Mouse (Mus musculus) right cerebral cortex, postnatal 25 days (tissue): Measurements from ENCODE around the gene Il10rb.

Experiments
- DNase-seq: peaks from one replicate; pipeline ENCODE4 v3.0.0; 2022

The Il10rb gene

DNA sequence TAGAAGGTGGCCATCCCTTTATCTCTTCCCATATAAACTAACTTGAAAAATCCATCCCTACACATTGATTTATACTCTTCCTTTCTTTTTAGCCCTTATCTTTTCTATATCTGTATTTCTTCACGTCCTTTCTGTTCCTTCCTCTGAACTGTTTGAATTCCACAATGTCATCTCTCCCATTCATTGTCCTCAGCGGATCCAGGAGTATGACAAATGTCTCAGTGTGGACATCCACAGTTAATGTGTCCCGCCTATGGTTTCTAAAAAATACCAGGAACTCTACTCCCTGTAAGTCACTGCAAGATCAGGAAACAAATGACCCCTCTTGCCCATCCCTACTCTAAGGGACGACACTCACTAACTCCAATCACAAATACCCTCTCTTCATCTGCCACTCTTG is 21.7 kb upstream of the Il10rb start:
- no peak for DNase-seq

DNA sequence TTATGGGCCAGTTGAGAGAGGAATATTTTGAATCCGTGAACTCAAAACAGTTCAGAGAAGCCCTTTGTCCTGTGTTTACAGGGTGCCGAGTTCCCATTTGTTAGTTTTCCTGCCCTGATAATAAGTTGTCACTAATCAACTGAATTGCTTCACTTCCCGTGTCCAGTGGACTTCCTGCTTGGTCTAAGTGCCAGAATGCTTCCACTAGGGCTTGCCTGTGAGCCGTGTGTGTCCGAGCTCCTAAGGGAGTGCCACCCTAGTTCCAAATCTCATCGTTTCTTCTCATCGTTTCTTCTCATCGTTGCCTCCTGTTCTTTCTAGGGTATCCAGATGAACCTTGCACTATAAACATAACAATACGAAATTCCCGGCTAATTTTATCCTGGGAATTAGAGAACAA is 20.3 kb upstream of the Il10rb start:
- no peak for DNase-seq

DNA sequence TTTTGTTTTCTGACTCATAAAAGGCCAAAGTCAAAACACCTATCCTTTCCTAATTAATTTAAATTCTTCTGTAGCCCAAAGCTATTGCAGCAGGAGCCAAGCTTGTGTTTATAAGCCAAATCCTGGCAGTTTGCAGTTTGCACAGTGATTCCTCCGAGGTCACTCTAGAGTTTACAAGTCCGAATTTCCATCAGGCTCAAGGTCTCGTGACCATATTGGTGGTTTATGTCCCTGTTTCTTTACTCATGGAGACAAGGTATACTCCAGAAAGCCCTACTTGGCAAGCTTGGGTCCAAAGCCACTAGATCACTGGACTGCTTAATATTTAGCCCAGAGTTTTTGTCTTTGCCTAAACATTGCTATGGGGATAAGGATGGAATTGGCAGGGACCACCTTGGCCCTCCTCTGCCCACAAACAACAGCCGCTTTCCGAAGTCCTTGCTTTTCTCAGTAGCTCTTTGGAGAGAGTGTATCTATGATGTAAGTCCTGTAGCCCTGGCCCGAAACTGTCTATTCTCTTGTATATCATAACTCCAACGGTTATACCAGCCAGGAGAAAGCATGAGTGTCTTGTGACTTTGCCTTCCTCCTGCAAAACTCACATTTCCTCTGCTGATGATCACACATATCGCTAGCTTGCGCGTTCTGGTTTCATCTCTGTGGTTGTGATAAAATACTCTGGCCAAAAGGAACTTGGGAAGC is 19.4 kb upstream of the Il10rb start:
- no peak for DNase-seq

DNA sequence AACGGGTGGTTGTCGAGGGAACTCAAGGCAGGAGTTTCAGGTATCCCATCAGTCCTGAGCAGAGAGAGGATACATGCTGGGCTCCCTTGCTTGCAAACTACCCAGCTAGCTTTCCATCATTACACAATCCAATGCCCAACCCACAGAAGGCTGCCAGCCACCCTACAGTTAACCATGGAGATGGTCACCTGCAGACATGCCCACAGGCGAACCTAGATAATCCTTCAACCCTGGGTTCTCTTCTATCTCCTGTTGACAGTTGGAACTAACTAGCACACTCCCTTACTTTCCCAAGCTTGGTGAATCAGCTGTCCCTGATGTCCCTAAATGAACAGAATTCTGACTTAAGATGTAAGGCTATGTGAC is 18.9 kb upstream of the Il10rb start:
- DNase-seq: no peak

DNA sequence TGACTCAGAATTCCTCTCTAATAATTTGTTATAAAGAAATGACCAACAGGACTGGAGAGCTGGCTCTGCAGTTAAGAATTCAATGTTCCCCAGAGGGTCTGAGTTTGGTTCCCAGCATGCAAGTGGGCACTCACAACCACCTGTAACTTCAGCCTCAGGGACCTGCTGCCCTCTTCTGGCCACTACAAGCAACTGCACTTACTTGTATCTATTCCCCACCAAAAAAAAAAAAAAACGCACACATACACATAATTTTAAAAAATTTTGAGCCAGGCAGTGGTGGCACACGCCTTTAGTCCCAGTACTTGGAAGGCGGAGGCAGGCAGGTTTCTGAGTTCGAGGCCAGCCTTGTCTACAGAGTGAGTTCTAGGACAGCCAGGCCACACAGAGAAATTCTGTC is 15.9 kb upstream of the Il10rb start:
- no peak for DNase-seq

DNA sequence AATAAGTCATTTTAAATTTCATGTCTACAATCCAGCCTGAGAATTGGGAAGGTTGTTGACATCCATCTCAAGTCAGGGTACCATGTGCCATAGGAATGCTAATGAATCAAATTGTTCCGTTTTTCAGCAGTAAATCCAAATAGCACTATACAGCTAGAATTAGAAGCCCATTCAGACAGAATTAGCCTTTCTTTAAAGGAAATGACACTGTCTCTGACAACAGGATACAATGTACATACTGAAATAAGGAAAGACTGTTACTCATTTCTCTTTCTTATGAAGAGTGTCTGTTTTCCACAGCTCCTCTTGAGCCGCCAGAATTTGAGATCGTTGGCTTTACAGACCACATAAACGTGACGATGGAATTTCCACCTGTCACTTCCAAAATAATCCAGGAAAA is 14.5 kb upstream of the Il10rb start, which contains the start of gene Gm21970:
Gene Gm21970, plus strand, starts transcription at position 301 of the 400 bp plus-strand sequence.
- no peak for DNase-seq

DNA sequence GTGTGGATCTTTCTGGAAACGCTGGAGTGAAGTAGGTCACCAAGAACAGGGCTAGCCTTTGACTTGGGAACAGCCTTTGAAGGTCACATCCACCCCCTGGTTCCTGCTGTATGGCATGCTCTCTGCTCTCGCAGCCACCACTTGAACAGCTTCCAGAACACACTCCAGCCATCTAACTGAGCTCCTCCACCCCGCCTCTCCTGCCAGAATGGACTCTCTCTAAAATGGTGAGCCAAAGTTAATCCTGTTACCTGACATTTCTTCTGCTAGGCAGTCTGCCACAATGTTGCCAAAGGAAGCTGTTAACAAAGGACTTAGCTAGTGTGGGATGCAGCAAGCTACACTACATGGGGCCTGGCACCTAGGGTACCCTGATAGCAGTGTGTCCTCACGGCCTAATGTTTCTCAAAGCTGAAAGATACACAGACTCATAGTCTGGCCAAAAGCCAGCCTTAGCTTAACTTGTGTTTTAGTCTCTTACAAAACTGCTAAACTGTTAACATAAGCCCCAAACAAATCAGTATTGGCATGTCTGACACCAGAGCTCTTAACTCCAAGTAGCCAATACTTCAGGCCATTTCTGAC is 11.0 kb upstream of the Il10rb start:
- no peak for DNase-seq

DNA sequence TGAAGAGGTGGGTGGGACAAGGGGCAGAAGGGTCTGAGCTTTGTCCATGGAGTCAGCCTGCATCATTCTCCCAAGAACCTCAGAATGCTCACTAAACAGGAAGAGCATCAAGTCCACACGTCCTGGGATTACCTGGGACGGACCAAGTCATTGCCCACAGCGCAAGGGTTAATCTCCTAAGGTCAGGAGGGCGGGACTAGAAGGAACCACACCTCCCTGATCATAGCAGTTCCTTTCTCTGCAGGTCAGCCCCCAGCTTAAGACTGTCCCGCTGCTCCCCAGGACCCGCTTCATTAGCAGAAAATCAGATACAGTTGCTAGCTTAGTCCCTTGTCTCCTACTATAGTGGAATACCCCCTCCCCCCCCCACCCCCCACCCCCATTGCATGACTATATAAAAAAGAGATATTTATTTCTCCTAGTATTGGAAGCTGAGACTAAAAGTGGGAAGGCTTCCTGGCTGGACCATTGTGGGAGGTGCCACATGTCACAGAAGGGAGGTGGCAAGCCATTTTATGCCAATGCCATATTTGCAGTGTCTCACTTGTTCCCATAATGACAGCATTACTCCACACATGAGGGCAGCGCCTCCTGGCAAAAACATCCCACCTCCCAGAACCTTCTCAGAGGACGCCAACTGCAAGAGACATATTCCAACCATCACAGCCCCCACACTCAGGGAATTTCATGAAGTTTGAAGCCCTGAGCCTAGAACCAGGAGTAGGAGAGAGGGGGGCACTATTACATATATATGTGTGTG is 10.2 kb upstream of the Il10rb start:
- DNase-seq: no peak

DNA sequence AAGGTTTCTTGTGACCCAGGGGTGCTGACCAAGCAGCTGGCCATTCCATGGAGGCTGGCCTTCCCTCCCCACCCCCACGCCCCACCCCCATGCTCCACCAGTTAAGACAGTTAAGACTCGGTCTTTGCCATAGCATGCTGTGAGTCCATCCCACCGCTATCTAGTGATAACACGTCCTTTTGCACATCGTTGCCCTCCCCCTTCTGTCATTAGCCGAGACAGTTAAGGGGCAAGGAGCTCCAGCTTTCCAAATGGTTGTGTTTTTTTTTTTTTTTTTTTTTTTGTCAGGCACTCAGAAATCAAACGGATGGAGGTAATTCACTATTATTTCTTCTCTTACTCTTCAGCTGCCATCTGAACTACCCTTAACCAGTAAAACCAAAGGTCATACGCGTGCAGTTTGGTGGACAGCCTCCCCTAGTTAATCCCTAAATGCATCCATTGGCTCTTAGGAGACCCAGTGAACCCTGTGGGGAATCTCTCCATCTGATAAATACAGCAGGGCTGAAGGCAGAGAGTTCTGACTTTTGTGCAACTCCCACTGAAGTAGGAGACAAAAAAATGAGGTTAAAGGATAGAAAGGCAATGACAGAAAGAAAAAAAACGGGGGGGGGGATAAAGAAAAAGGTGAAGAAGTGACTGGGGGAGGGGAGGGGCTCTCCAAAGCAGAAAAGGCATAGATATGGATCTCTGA is 9.0 kb upstream of the Il10rb start:
- no peak for DNase-seq

DNA sequence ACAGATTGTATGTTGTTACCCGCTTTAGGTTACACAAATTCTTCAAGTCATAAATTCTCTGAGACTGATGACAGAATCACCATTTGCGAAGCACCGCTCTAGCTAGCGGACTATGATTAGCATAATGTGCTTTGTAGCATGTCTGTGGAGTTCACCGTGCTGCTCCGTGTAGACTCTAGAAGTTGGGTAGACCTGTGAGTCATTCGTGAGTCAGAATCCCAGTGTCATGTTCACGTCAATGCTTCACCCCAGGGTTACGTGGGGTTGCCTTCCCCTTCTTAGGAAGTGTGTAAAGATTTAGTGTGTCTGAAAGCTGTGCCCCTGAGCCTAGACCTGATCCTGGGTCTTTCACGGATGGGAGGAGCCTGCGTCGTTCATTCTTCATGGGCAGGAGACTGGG is 7.9 kb upstream of the Il10rb start:
- DNase-seq: no peak

DNA sequence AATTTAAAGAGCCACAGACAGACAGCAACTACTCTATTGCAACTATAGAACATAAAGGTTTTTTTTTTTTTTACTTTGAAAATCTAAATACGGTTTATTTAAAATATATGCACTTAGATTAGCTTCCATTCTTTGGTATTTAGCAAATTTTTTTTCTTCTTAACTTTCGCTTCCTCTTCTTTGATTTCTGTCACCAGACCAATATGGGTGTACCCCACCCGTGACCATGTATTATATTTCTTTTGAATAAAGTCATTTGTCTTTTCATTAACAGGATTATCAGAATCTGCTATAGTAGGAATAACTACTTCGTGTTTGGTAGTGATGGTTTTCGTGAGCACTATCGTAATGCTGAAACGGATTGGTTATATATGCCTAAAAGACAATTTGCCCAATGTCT is 7.0 kb upstream of the Il10rb start:
- DNase-seq: no peak

DNA sequence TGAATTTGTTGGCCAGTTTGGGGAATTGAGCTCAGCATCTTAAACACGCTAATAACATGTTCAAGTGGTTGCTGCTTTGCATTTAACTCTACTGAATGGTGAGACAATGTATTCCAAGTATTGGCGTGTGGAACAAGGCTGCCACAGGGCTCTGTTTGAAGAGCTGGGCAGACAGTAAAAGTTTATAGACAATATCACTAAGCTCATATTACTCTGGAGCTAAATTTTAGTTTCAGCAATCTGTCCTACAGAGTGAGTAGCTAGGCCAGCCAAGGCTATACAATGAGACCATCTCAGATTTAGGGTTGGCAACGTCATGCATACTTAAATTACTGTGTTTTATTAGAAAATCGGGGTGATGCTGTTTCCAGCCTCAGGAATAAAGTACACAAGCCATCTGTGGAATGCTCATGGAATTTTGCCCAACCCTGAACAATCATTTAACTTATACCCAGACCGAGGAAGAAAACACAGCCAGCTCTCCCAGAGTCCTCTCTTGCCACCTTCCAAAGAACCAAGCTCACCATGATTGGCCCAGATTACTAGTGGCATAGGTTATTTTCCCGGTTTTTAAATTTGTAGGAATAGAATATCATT is 4.3 kb upstream of the Il10rb start:
- no peak for DNase-seq

DNA sequence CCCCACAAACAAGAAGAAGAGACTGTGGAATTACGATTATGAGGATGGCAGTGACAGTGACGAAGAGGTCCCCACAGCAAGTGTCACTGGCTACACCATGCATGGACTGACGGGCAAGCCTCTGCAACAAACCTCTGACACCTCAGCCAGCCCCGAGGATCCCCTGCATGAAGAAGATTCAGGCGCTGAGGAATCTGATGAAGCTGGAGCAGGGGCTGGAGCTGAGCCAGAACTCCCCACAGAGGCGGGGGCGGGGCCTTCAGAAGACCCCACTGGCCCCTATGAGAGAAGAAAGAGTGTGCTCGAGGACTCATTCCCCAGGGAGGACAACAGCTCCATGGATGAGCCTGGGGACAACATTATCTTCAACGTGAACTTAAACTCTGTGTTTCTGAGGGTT is 2.2 kb upstream of the Il10rb start:
- DNase-seq: no peak

DNA sequence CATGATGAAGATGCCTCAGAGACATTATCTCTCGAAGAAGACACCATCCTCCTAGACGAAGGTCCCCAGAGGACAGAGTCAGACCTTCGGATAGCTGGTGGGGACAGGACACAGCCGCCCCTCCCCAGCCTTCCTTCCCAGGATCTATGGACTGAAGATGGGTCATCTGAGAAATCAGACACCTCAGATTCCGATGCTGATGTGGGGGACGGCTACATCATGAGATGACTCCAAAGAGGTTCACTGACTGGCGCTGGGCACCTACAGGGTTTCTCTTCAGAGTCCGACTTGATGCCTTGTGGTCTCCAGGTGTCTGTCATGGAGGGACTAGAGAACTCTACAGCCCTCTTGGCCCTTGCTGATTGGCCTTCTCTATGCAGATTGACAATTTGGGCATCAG is 1.8 kb upstream of the Il10rb start:
- no peak for DNase-seq

DNA sequence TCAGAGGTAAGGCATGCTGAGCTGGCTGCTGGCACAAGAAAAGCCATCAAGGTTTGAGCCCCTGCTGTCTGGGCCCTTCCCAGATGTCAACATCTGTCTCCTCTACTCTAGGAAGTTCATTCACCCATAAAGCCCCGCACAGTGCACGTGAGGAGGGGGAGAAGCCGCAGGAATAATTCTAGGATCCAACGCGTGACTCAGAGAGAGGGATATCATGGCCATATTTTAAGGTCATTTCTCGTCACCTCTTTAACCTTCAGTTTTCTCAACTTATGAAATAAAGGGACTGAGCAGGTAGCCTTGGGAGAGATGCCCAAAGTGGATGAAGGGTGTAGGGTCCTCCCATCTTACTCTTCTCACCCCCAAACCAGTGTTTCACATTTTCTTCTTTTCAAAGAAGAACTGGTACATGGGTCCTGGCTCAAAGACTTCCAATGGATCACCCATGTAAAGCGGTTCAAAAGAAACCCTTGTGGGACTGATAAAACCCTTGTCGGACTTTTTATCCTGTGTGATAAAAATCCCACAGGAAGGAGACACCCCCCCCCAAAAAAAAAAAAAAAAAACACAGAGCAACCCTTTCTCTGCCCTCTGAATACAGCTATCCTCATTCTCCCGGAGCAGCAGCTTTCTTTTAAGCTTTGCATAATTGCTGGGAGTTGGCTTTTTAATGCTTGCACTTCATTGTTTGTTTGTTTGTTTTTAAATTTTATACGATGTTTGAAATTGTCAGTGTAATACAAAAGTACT is 961 bp upstream of the Il10rb start:
- DNase-seq: no peak

DNA sequence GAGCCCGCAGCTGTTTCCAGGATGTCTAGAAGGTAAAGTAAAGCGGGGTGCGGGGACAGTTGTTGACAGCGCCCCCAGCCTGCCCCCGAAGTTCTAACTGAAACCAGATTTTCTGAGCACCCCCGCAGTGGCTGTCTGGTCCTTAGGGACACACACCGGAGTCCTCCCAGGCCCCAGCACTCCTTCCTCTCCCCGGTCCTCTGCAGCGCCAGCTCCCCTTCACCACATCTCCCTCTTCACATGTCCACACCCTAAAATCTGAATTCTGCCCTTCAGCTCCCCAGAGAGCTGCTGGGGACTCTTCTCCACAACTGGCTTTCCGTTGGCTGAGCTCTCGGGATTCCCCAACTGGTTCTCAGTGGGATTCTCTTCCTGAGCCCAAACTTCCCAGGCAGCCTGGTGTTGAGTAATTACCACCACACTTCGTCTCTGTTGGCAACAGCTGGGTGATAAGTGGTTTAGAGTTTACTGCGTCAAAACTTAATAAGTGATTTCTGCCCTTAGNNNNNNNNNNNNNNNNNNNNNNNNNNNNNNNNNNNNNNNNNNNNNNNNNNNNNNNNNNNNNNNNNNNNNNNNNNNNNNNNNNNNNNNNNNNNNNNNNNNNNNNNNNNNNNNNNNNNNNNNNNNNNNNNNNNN is 739 bp downstream of the Il10rb start:
- peak; percentile 31 for DNase-seq

DNA sequence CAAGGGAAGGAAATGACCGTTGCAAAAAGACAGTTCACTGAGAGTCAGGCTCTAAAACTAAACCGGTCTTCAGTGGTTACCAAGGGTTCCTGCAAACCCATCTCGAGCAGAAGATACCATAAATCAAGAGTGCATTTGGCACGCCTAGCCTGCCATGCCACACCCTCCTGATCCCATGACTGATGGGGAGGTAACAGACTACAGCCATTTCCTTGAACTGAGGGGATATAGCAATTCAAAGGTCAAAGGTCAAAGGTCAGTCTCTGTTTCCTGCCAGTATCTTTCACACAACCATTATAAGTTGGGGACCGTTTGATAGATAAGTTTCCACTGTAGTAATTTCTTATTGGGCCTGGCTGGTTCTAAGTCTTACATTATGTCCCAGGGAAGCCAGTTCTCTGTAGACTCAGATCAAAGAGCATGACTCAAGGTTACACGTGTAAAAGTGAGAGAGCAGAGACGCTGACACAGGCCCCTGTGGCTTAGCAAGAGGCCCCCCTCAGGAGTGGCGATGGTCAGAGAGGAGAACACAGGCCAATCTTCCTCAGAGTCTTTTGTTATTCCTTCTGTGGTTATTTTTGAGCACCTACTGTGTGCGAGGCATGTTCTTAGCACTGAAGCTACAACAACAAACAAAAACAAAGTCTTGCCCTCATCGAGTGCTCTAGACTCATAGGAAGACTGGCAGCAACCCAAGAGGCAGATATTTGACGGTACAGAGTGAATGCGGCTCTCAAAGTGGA is 7.3 kb downstream of the Il10rb start:
- no peak for DNase-seq

DNA sequence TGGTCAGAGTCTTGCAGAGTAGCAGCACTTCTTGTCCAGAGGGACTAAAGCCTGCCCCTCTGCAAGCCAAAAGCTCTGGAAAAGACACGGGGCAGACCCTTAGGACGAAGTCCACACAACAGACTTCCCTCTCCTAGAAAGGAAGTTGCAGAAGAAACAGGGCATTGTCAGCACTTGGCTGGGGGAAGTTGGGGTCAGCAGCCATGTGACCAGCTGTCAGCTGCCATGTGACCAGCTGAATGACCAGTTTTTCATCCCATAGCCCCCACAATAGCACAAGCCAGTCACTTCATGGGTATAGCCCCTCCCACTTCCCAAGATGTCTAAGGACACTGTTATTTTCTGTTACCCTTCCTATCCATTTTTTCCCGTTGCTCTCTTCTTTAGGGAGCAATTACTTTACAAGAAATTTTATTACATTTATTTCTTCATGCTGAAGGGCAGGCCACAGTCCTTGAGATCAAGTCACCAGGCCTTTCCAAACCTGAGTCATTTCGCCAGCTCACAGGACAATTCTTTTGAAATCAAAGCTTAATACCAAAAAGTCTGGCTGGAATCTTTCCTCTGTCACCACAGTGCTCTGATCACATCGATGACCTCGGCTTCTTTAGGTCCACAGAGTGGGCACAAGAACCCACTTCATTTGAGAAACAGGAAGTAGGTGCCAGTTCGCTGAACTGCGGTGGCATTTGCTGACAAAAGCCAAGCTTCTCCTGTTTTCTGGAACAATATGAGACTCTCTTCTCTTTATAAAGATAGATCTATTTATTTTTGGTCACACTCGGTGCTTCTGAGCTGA is 9.6 kb downstream of the Il10rb start:
- no peak for DNase-seq

DNA sequence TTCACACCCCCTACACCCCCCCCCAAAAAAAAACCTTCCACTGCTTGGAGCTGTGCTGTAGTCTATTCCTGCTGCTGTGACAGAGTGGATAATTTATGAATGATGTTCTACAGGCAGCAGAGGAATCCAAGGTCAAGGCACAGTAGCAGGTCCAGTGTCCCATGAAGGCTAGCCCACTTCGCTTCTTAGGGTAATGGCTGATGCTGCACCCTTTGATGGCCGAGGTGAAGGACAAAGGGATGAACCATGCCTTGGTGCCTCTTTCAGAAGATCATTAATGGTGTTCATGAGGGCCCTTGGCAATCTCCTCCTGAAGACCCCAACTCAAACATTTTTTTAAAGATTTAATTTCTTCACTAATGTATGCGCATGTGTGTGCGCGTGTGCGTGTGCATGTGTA is 10.4 kb downstream of the Il10rb start:
- no peak for DNase-seq

DNA sequence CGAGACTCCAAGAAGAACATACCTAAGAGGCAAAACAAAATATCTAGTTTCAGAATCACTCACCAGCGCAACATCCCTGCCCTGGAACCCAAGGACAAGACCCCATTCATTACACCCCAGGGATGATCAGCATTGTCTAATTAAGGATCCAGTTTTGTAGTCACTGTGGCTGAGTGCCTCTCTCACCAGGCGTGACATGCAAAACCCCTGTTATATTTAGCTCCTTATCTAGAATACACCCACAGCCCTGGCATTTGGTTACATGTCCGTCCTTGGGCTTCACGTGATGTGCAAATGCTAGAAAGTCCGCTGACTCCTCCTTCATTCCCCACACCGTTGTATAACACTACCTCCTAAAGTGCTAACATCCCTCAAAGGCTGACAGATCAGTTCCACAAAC is 11.0 kb downstream of the Il10rb start:
- DNase-seq: no peak

DNA sequence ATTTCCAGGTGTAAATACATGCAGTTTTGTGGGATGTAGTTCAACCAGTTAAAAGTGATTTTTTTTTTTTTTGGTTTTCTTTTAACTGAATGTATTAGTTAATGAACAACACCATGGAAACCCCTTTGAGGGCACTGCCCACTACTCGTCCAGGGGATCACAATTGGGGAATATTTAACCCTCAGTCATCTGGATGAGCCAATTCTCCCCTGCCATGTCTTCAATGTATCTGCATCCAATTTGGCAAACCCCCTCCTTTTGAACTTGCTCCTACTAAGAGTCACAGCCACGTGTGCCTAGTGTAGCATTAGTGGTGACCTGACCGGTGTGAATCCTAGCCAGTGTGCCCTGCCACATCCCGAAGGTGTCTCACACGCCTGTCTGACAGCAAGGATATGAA is 12.6 kb downstream of the Il10rb start:
- no peak for DNase-seq
